Mouse (Mus musculus) heart, adult 2 months (tissue): Measurements from ENCODE around the gene Ctla4.

Source experiments
- CTCF ChIP-seq: fragments of 200-600 bp; IDR thresholded peaks from 2 replicates; pipeline ENCODE4 v1.8.1; 2022; ENCODE audit warnings: antibody characterized with exemption, mild to moderate bottlenecking, moderate library complexity
- POLR2A ChIP-seq: fragments of 200-500 bp; IDR thresholded peaks from 2 replicates; pipeline ENCODE4 v1.6.1; 2011; ENCODE audit warnings: mild to moderate bottlenecking, low read depth, low read length, control low read depth; ENCODE audit not compliant: insufficient read depth

GRCm38 (mm10) chr1:60859842-60860241 lies 27.0 kb upstream of the Ctla4 start:
- no peak for TF ChIP-seq CTCF
- TF ChIP-seq POLR2A, result no peak
